Mouse (Mus musculus): ENCODE measurements at regions not wholly inside any gene's neighbourhood (a gene's known extent, or its start where the extent isn't known, plus 50 kb on each side); places are given as distances from the start of the nearest gene placed in this dataset.

- no peak overlapping the region for H3K27ac ChIP-seq (ENCODE audit: low read length)
- H3K4me1 ChIP-seq (ENCODE audit: control insufficient read depth, insufficient read depth, low read length) = no peaks in the 10 kb centered on the region
- no peak for ATAC-seq (ENCODE audit: insufficient read depth, low FRiP score)
- H3K4me2 ChIP-seq (ENCODE audit: low read depth, low read length) = no peak overlapping the region
- no peaks in the 10 kb centered on the region for H3K36me3 ChIP-seq (ENCODE audit: control insufficient read depth, insufficient read depth, low read length)
- WGBS = 78% methylated on average over 3 of the region's 3 CpGs
- H3K27me3 ChIP-seq (ENCODE audit: control insufficient read depth, insufficient read depth, low read length) = no peaks in the 10 kb centered on the region
- no peaks in the 10 kb centered on the region for H3K9me3 ChIP-seq (replicated peaks; ENCODE audit: control insufficient read depth, low read length)
- H3K4me3 ChIP-seq (replicated peaks; ENCODE audit: low read length) = no peak overlapping the region
- no peak overlapping the region for H3K9ac ChIP-seq (ENCODE audit: low read length)
Measured at GRCm38 (mm10) chr7:125281371-125281770, 163.1 kb upstream of the Kdm8 start.

- no peaks in the 10 kb centered on the region for H3K9me3 ChIP-seq (replicated peaks; ENCODE audit: control insufficient read depth, low read length)
- no peak overlapping the region for H3K27ac ChIP-seq (ENCODE audit: low read length)
- no peak overlapping the region for H3K4me3 ChIP-seq (replicated peaks; ENCODE audit: low read length)
- H3K36me3 ChIP-seq (ENCODE audit: control insufficient read depth, insufficient read depth, low read length) = no peaks in the 10 kb centered on the region
- 68% methylated on average over 2 of the region's 2 CpGs for WGBS
- no peaks in the 10 kb centered on the region for H3K4me1 ChIP-seq (ENCODE audit: control insufficient read depth, insufficient read depth, low read length)
- no peaks in the 10 kb centered on the region for H3K27me3 ChIP-seq (ENCODE audit: control insufficient read depth, insufficient read depth, low read length)
- no peak overlapping the region for H3K4me2 ChIP-seq (ENCODE audit: low read depth, low read length)
- no peak for ATAC-seq (ENCODE audit: insufficient read depth, low FRiP score)
- H3K9ac ChIP-seq (ENCODE audit: low read length) = no peak overlapping the region
Measured at GRCm38 (mm10) chr7:125295226-125295625, 149.2 kb upstream of the Kdm8 start.

DNA sequence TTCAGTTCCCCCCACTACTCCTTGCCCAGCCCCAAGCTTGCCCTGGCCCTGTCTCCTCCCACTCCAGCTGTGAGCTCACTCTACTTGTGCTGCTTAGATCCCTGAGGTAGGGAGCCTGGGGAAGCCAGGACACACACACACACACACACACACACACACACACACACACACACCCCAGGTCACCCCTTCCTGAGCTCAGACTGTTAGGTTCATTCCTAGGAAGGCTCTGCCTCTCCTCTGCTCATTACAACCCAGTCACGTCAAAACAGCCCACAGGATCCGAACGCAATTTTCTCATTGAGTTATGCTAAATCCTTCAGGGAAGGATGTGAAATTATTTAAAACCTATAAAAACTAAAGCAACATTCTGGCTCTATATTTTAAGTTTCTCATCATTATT, 136.0 kb upstream of the Kdm8 start:
- 71% methylated on average over 3 of the region's 3 CpGs for WGBS
- H3K4me3 ChIP-seq (replicated peaks; ENCODE audit: low read length) = no peak overlapping the region
- ATAC-seq (ENCODE audit: insufficient read depth, low FRiP score) = no peak
- no peaks in the 10 kb centered on the region for H3K27me3 ChIP-seq (ENCODE audit: control insufficient read depth, insufficient read depth, low read length)
- no peak overlapping the region for H3K4me2 ChIP-seq (ENCODE audit: low read depth, low read length)
- H3K27ac ChIP-seq (ENCODE audit: low read length) = no peak overlapping the region
- no peak overlapping the region for H3K9ac ChIP-seq (ENCODE audit: low read length)
- H3K4me1 ChIP-seq (ENCODE audit: control insufficient read depth, insufficient read depth, low read length) = no peaks in the 10 kb centered on the region
- no peaks in the 10 kb centered on the region for H3K9me3 ChIP-seq (replicated peaks; ENCODE audit: control insufficient read depth, low read length)
- H3K36me3 ChIP-seq (ENCODE audit: control insufficient read depth, insufficient read depth, low read length) = no peaks in the 10 kb centered on the region

GRCm38 (mm10) chr7:125310971-125311370, 133.5 kb upstream of the Kdm8 start:
- Histone ChIP-seq H3K4me3 (replicated peaks; ENCODE audit: low read length) (no peak overlapping the region), H3K27me3 (ENCODE audit: control insufficient read depth, insufficient read depth, low read length) (no peaks in the 10 kb centered on the region), H3K36me3 (ENCODE audit: control insufficient read depth, insufficient read depth, low read length) (no peaks in the 10 kb centered on the region), H3K9me3 (replicated peaks; ENCODE audit: control insufficient read depth, low read length) (no peaks in the 10 kb centered on the region), H3K9ac (ENCODE audit: low read length) (no peak overlapping the region), H3K4me1 (ENCODE audit: control insufficient read depth, insufficient read depth, low read length) (no peaks in the 10 kb centered on the region), H3K4me2 (ENCODE audit: low read depth, low read length) (no peak overlapping the region), H3K27ac (ENCODE audit: low read length) (no peak overlapping the region)
- WGBS = 78% methylated on average over 4 of the region's 4 CpGs
- no peak for ATAC-seq (ENCODE audit: insufficient read depth, low FRiP score)

GRCm38 (mm10) chr7:125313604-125314003, 130.9 kb upstream of the Kdm8 start:
- 87% methylated on average over 3 of the region's 3 CpGs for WGBS
- no peaks in the 10 kb centered on the region for H3K27me3 ChIP-seq (ENCODE audit: control insufficient read depth, insufficient read depth, low read length)
- H3K4me1 ChIP-seq (ENCODE audit: control insufficient read depth, insufficient read depth, low read length) = no peaks in the 10 kb centered on the region
- H3K4me2 ChIP-seq (ENCODE audit: low read depth, low read length) = no peak overlapping the region
- ATAC-seq (ENCODE audit: insufficient read depth, low FRiP score) = no peak
- no peak overlapping the region for H3K9ac ChIP-seq (ENCODE audit: low read length)
- no peak overlapping the region for H3K27ac ChIP-seq (ENCODE audit: low read length)
- H3K36me3 ChIP-seq (ENCODE audit: control insufficient read depth, insufficient read depth, low read length) = no peaks in the 10 kb centered on the region
- H3K4me3 ChIP-seq (replicated peaks; ENCODE audit: low read length) = no peak overlapping the region
- H3K9me3 ChIP-seq (replicated peaks; ENCODE audit: control insufficient read depth, low read length) = no peaks in the 10 kb centered on the region

GRCm38 (mm10) chr7:125334769-125335168, 109.7 kb upstream of the Kdm8 start:
- Histone ChIP-seq H3K36me3 (ENCODE audit: control insufficient read depth, insufficient read depth, low read length) (no peaks in the 10 kb centered on the region), H3K4me2 (ENCODE audit: low read depth, low read length) (no peak overlapping the region), H3K27me3 (ENCODE audit: control insufficient read depth, insufficient read depth, low read length) (no peaks in the 10 kb centered on the region), H3K9me3 (replicated peaks; ENCODE audit: control insufficient read depth, low read length) (no peaks in the 10 kb centered on the region), H3K9ac (ENCODE audit: low read length) (no peak overlapping the region), H3K4me1 (ENCODE audit: control insufficient read depth, insufficient read depth, low read length) (no peaks in the 10 kb centered on the region), H3K4me3 (replicated peaks; ENCODE audit: low read length) (no peak overlapping the region), H3K27ac (ENCODE audit: low read length) (no peak overlapping the region)
- no peak for ATAC-seq (ENCODE audit: insufficient read depth, low FRiP score)
- 63% methylated on average over 2 of the region's 2 CpGs for WGBS

DNA sequence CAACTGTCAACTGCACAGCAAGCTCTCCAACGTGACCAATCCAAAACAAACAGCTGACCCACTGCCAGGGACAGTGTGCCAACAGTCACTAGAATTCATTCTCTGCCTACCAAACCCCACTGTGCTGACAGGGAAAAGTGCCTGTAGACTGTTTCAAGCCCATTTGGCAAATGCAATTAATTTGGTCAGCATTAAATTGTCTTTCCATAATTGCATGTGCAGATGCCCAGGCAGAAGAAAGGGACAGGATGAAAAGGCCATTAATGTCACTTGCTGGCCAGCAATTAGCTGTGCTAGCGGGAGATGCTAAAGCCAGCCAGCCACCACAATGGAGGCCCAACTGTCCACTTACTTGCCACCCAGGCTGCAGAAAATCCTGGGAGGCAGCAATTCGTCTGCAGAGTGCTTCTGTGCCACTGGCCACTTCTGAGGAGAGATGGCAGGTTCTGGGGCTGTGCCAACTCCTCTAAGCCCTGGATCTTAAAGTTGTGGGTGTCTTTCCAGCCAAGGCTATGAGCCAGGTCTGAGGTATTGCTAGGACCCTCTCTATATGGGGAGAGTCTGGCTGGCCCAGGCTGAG, 108.8 kb upstream of the Kdm8 start:
- H3K4me1 ChIP-seq (ENCODE audit: control insufficient read depth, insufficient read depth, low read length) = no peaks in the 10 kb centered on the region
- H3K4me3 ChIP-seq (replicated peaks; ENCODE audit: low read length) = no peak overlapping the region
- no peak overlapping the region for H3K27ac ChIP-seq (ENCODE audit: low read length)
- no peak for ATAC-seq (ENCODE audit: insufficient read depth, low FRiP score)
- H3K9ac ChIP-seq (ENCODE audit: low read length) = no peak overlapping the region
- 61% methylated on average over 3 of the region's 3 CpGs for WGBS
- no peaks in the 10 kb centered on the region for H3K9me3 ChIP-seq (replicated peaks; ENCODE audit: control insufficient read depth, low read length)
- no peak overlapping the region for H3K4me2 ChIP-seq (ENCODE audit: low read depth, low read length)
- H3K36me3 ChIP-seq (ENCODE audit: control insufficient read depth, insufficient read depth, low read length) = no peaks in the 10 kb centered on the region
- no peaks in the 10 kb centered on the region for H3K27me3 ChIP-seq (ENCODE audit: control insufficient read depth, insufficient read depth, low read length)

DNA sequence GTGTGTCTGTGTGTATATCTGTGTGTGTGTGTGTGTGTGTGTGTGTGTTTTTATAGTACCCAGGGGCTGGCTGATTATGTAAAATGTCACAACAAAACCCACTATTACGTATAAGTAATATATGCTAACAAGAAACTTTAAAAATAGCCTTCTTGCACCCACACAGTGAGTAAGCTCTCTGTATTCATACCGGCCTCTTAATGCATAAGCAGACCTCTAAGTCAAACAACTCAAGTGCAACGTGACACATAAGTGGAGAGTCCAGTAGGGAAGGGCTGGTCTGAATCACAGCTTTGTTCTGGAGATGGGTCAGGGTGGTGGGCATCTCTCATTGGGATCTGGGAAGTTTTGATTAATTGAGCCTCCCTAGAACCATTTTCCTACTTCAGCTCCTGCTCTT, 107.7 kb upstream of the Kdm8 start:
- H3K9ac ChIP-seq (ENCODE audit: low read length) = no peak overlapping the region
- no peak overlapping the region for H3K4me2 ChIP-seq (ENCODE audit: low read depth, low read length)
- no peaks in the 10 kb centered on the region for H3K36me3 ChIP-seq (ENCODE audit: control insufficient read depth, insufficient read depth, low read length)
- ATAC-seq (ENCODE audit: insufficient read depth, low FRiP score) = no peak
- H3K27ac ChIP-seq (ENCODE audit: low read length) = no peak overlapping the region
- no peak overlapping the region for H3K4me3 ChIP-seq (replicated peaks; ENCODE audit: low read length)
- H3K4me1 ChIP-seq (ENCODE audit: control insufficient read depth, insufficient read depth, low read length) = no peaks in the 10 kb centered on the region
- 55% methylated on average over 3 of the region's 3 CpGs for WGBS
- H3K9me3 ChIP-seq (replicated peaks; ENCODE audit: control insufficient read depth, low read length) = no peaks in the 10 kb centered on the region
- H3K27me3 ChIP-seq (ENCODE audit: control insufficient read depth, insufficient read depth, low read length) = no peaks in the 10 kb centered on the region

DNA sequence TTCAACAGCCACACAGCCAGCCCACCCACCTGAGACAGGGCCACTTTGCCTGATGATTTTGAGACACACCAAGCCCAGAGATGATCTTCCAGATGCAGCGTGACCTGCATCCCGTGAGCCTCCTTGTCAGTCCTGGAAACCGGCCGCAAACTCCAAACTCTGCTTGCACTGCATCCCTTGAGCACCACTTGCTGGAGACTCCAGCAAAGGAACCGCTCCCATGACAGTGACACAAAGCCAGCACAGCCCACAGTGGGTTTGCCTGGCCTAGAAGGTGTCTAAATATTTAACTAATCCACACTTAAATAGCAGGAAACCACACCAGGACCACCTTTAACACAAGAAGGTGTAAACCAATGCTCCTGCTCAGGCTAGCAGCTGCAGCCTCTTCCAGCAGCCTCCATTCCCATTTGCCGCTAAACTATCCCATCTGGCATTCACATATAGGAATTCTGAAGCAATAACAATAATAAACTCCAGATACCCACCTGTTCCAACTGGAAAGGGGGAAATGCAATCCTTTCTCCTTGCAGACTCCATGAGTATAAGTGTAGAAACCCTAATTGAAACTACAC, 106.2 kb upstream of the Kdm8 start:
- H3K36me3 ChIP-seq (ENCODE audit: control insufficient read depth, insufficient read depth, low read length) = no peaks in the 10 kb centered on the region
- H3K9ac ChIP-seq (ENCODE audit: low read length) = no peak overlapping the region
- no peak overlapping the region for H3K27ac ChIP-seq (ENCODE audit: low read length)
- H3K9me3 ChIP-seq (replicated peaks; ENCODE audit: control insufficient read depth, low read length) = no peaks in the 10 kb centered on the region
- H3K4me3 ChIP-seq (replicated peaks; ENCODE audit: low read length) = no peak overlapping the region
- H3K4me1 ChIP-seq (ENCODE audit: control insufficient read depth, insufficient read depth, low read length) = no peaks in the 10 kb centered on the region
- no peak for ATAC-seq (ENCODE audit: insufficient read depth, low FRiP score)
- no peaks in the 10 kb centered on the region for H3K27me3 ChIP-seq (ENCODE audit: control insufficient read depth, insufficient read depth, low read length)
- no peak overlapping the region for H3K4me2 ChIP-seq (ENCODE audit: low read depth, low read length)
- WGBS = 46% methylated on average over 6 of the region's 6 CpGs

Measured in stomach, embryonic 16.5 days (tissue).